Mouse (Mus musculus): ENCODE measurements around the gene Nid2. TPM values are rescaled to one million over a fixed set of nuclear protein-coding genes. Genes with fewer than 3 reads are reported as not detected.

Gene Nid2
- polyA plus RNA-seq, 2 experiments: 87.3 to 112 TPM

GRCm38 (mm10) chr14:19764331-19764730 lies 13.3 kb downstream of the Nid2 start:
- TF ChIP-seq POLR2A (IDR thresholded peaks at IDR 0.05; ENCODE audit: borderline replicate concordance, extremely low read depth, insufficient read depth, insufficient read length): no peak
- Histone ChIP-seq H3K4me1 (ENCODE audit: control insufficient read depth, insufficient read depth, low read length) (peaks cover 15% of the 10 kb centered on the region), H3K27me3 (ENCODE audit: control insufficient read depth, insufficient read depth, low read length) (no peaks in the 10 kb centered on the region), H3K4me2 (replicated peaks; ENCODE audit: low read depth, low read length, severe bottlenecking) (no peak overlapping the region), H3K27ac (replicated peaks; ENCODE audit: low read depth, low read length) (no peak overlapping the region), H3K9ac (ENCODE audit: low read depth, low read length, severe bottlenecking) (no peak overlapping the region), H3K36me3 (ENCODE audit: control insufficient read depth, insufficient read depth, low read length) (peaks cover 27% of the 10 kb centered on the region), H3K9me3 (ENCODE audit: control insufficient read depth, low read length) (no peaks in the 10 kb centered on the region), H3K4me3 (replicated peaks; ENCODE audit: low read length) (no peak overlapping the region)
- WGBS: 84% methylated on average over 8 of the region's 8 CpGs
- DNase-seq (ENCODE audit: low spot score): no peak
- no peak for ATAC-seq (ENCODE audit: low FRiP score, low read depth)

- no peak for TF ChIP-seq POLR2A (IDR thresholded peaks at IDR 0.05; ENCODE audit: borderline replicate concordance, extremely low read depth, insufficient read depth, insufficient read length)
- Histone ChIP-seq H3K36me3 (ENCODE audit: control insufficient read depth, insufficient read depth, low read length) (peaks cover 27% of the 10 kb centered on the region), H3K4me1 (ENCODE audit: control insufficient read depth, insufficient read depth, low read length) (peaks cover 21% of the 10 kb centered on the region), H3K27ac (replicated peaks; ENCODE audit: low read depth, low read length) (no peak overlapping the region), H3K9me3 (ENCODE audit: control insufficient read depth, low read length) (no peaks in the 10 kb centered on the region), H3K4me3 (replicated peaks; ENCODE audit: low read length) (no peak overlapping the region), H3K9ac (ENCODE audit: low read depth, low read length, severe bottlenecking) (no peak overlapping the region), H3K4me2 (replicated peaks; ENCODE audit: low read depth, low read length, severe bottlenecking) (no peak overlapping the region), H3K27me3 (ENCODE audit: control insufficient read depth, insufficient read depth, low read length) (no peaks in the 10 kb centered on the region)
- WGBS: 69% methylated on average over 9 of the region's 9 CpGs
- DNase-seq (ENCODE audit: low spot score) (no peak), ATAC-seq (ENCODE audit: low FRiP score, low read depth) (no peak)
Measured at GRCm38 (mm10) chr14:19765539-19766379, 14.7 kb downstream of the Nid2 start.

- DNase-seq (ENCODE audit: low spot score): no peak
- Histone ChIP-seq H3K9me3 (ENCODE audit: control insufficient read depth, low read length) (no peaks in the 10 kb centered on the region), H3K27ac (replicated peaks; ENCODE audit: low read depth, low read length) (no peak overlapping the region), H3K4me2 (replicated peaks; ENCODE audit: low read depth, low read length, severe bottlenecking) (no peak overlapping the region), H3K4me1 (ENCODE audit: control insufficient read depth, insufficient read depth, low read length) (peaks cover 17% of the 10 kb centered on the region; the same call in 1 of the 2 replicates), H3K27me3 (ENCODE audit: control insufficient read depth, insufficient read depth, low read length) (no peaks in the 10 kb centered on the region), H3K9ac (ENCODE audit: low read depth, low read length, severe bottlenecking) (no peak overlapping the region), H3K36me3 (ENCODE audit: control insufficient read depth, insufficient read depth, low read length) (peaks cover 27% of the 10 kb centered on the region), H3K4me3 (replicated peaks; ENCODE audit: low read length) (no peak overlapping the region)
- no peak for ATAC-seq (ENCODE audit: low FRiP score, low read depth)
- TF ChIP-seq POLR2A (IDR thresholded peaks at IDR 0.05; ENCODE audit: borderline replicate concordance, extremely low read depth, insufficient read depth, insufficient read length): no peak
- WGBS: 32% methylated on average over 1 of the region's 1 CpGs
Measured at GRCm38 (mm10) chr14:19766380-19766649, 15.2 kb downstream of the Nid2 start.

- Histone ChIP-seq H3K4me1 (ENCODE audit: control insufficient read depth, insufficient read depth, low read length) (peaks cover 16% of the 10 kb centered on the region; the same call in 1 of the 2 replicates), H3K4me3 (replicated peaks; ENCODE audit: low read length) (no peak overlapping the region), H3K9ac (ENCODE audit: low read depth, low read length, severe bottlenecking) (no peak overlapping the region), H3K36me3 (ENCODE audit: control insufficient read depth, insufficient read depth, low read length) (peaks cover 24% of the 10 kb centered on the region), H3K9me3 (ENCODE audit: control insufficient read depth, low read length) (no peaks in the 10 kb centered on the region), H3K4me2 (replicated peaks; ENCODE audit: low read depth, low read length, severe bottlenecking) (no peak overlapping the region), H3K27ac (replicated peaks; ENCODE audit: low read depth, low read length) (no peak overlapping the region), H3K27me3 (ENCODE audit: control insufficient read depth, insufficient read depth, low read length) (no peaks in the 10 kb centered on the region)
- DNase-seq (ENCODE audit: low spot score): no peak
- 90% methylated on average over 6 of the region's 6 CpGs for WGBS
- ATAC-seq (ENCODE audit: low FRiP score, low read depth): no peak
- TF ChIP-seq POLR2A (IDR thresholded peaks at IDR 0.05; ENCODE audit: borderline replicate concordance, extremely low read depth, insufficient read depth, insufficient read length): no peak
Measured at GRCm38 (mm10) chr14:19768648-19769047, 17.6 kb downstream of the Nid2 start.

- ATAC-seq (ENCODE audit: low FRiP score, low read depth): no peak
- Histone ChIP-seq H3K27me3 (ENCODE audit: control insufficient read depth, insufficient read depth, low read length) (no peaks in the 10 kb centered on the region), H3K4me2 (replicated peaks; ENCODE audit: low read depth, low read length, severe bottlenecking) (no peak overlapping the region), H3K4me1 (ENCODE audit: control insufficient read depth, insufficient read depth, low read length) (peaks cover 16% of the 10 kb centered on the region; the same call in 1 of the 2 replicates), H3K9ac (ENCODE audit: low read depth, low read length, severe bottlenecking) (no peak overlapping the region), H3K27ac (replicated peaks; ENCODE audit: low read depth, low read length) (no peak overlapping the region), H3K36me3 (ENCODE audit: control insufficient read depth, insufficient read depth, low read length) (peaks cover 22% of the 10 kb centered on the region), H3K4me3 (replicated peaks; ENCODE audit: low read length) (no peak overlapping the region), H3K9me3 (ENCODE audit: control insufficient read depth, low read length) (no peaks in the 10 kb centered on the region)
- TF ChIP-seq POLR2A (IDR thresholded peaks at IDR 0.05; ENCODE audit: borderline replicate concordance, extremely low read depth, insufficient read depth, insufficient read length): no peak
- peak; percentile 46 for DNase-seq (ENCODE audit: low spot score)
- 28% methylated on average over 6 of the region's 6 CpGs for WGBS
Measured at GRCm38 (mm10) chr14:19769441-19770200, 18.6 kb downstream of the Nid2 start.
